Mouse (Mus musculus) neutrophil, adult 65 days (primary cell): Measurements from ENCODE around the gene Ubl4a. TPM values are rescaled to one million over a fixed set of nuclear protein-coding genes. Genes with fewer than 3 reads are reported as not detected.

Experiments
- total RNA-seq: library from RNA; stranded (reverse); gene quantifications from 2 replicates; pipeline ENCODE4 v1.2.4, GENCODE M21; 2023

Ubl4a gene
- total RNA-seq, result 15.9 and 19.4 TPM in 2 replicates

GRCm38 (mm10) chrX:74372888-74373549 is at the start of gene Ubl4a, which contains the start of gene Slc10a3:
Gene Ubl4a, minus strand, starts transcription at chrX:74373218.
Gene Slc10a3, minus strand, starts transcription at chrX:74373349.

GRCm38 (mm10) chrX:74392535-74393443 is 19.8 kb upstream of the Ubl4a start, which contains the start of the genes Fam3a and Ikbkg:
Gene Fam3a, minus strand, starts transcription at chrX:74393272.
Gene Ikbkg, plus strand, starts transcription at chrX:74393290.

GRCm38 (mm10) chrX:74353467-74353770 is 19.6 kb downstream of the Ubl4a start, which contains the start of gene Lage3:
Gene Lage3, minus strand, starts transcription at chrX:74353618.

DNA sequence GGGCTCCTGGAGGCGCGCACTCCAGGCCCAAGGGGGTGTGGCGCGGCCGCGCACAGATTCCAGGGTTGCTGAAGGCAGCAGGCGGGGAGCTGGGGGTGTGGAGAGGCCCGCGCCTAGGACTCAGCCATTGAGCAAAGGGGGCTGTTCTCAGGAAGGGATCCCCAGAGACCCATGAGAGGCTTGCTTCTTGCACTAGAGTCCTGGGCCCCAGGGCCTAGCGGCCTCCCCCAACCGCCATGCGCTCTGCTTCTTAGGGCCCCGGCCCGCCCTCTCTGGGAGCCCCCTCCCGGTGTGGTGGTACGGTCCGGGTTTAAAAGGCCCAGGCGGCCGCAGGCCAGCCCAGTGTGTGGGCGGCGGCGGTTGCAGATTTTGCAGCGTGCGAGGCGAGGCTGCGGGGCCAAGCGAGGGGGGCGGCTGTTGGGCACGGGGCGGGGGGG is 44.3 kb downstream of the Ubl4a start, which contains the start of gene Plxna3:
Gene Plxna3 (plus strand): TSS at position 342 of the 437 bp plus-strand sequence.

Other genes starting within 250 kb of the Ubl4a start
- not detected in 2 replicates for gene Opn1mw, start 245.8 kb downstream of the Ubl4a start, total RNA-seq
- 21.5 and 32.4 TPM in 2 replicates for gene Mecp2, start 237.9 kb downstream of the Ubl4a start, total RNA-seq
- not detected in 2 replicates for gene Tex28, start 205.4 kb downstream of the Ubl4a start, total RNA-seq
- gene Tktl1, start 196.0 kb downstream of the Ubl4a start, total RNA-seq, result not detected in 2 replicates
- 1,682 and 1,969 TPM in 2 replicates for gene Flna, start 123.4 kb downstream of the Ubl4a start, total RNA-seq
- 35.8 and 51.3 TPM in 2 replicates for gene Emd, start 118.5 kb downstream of the Ubl4a start, total RNA-seq
- gene Rpl10, start 102.4 kb downstream of the Ubl4a start, total RNA-seq, result 315 and 369 TPM in 2 replicates
- gene Taz, start 91.3 kb downstream of the Ubl4a start, total RNA-seq, result 42.0 and 53.3 TPM in 2 replicates
- 21.8 and 30.6 TPM in 2 replicates for gene Dnase1l1, start 90.9 kb downstream of the Ubl4a start, total RNA-seq
- gene Atp6ap1, start 76.1 kb downstream of the Ubl4a start, total RNA-seq, result 176 and 181 TPM in 2 replicates
- 248 and 265 TPM in 2 replicates for gene Gdi1, start 68.2 kb downstream of the Ubl4a start, total RNA-seq
- 35.7 and 39.2 TPM in 2 replicates for gene Fam50a, start 60.2 kb downstream of the Ubl4a start, total RNA-seq
- gene Plxna3, start 44.2 kb downstream of the Ubl4a start, total RNA-seq, result 0.28 and 0.59 TPM in 2 replicates
- 16.1 and 16.2 TPM in 2 replicates for gene Lage3, start 19.6 kb downstream of the Ubl4a start, total RNA-seq
- gene Slc10a3, start 131 bp upstream of the Ubl4a start, total RNA-seq, result 17.2 and 19.4 TPM in 2 replicates
- gene Fam3a, start 20.1 kb upstream of the Ubl4a start, total RNA-seq, result 9.1 and 9.9 TPM in 2 replicates
- 26.1 and 42.9 TPM in 2 replicates for gene Ikbkg, start 20.1 kb upstream of the Ubl4a start, total RNA-seq
- gene G6pdx, start 56.0 kb upstream of the Ubl4a start, total RNA-seq, result 378 and 394 TPM in 2 replicates
- not detected in 2 replicates for gene Gm6880, start 108.2 kb upstream of the Ubl4a start, total RNA-seq
- gene Olfr1326-ps1, start 201.7 kb upstream of the Ubl4a start, total RNA-seq, result not detected in 2 replicates
- not detected in 2 replicates for gene Olfr1325, start 219.5 kb upstream of the Ubl4a start, total RNA-seq